Mouse (Mus musculus) heart, postnatal 0 days (tissue): ENCODE measurements at regions not wholly inside any gene's neighbourhood (a gene's known extent, or its start where the extent isn't known, plus 50 kb on each side); places are given as distances from the start of the nearest gene placed in this dataset.

ENCODE experiments used
- ATAC-seq: fragments of 200-750 bp; cut with Nextera tagmentation; 2 replicates; pipeline ENCODE4 v1.8.0; 2017; ENCODE audit warnings: low read depth, moderate number of reproducible peaks, moderate library complexity; ENCODE audit not compliant: insufficient read depth
- DNase-seq: peaks from one replicate; pipeline ENCODE4 v3.0.0-alpha.2; 2016; ENCODE audit warnings: low spot score
- H3K27ac ChIP-seq: fragments of 300-500 bp; sonication (generic); 2 replicates; pipeline ENCODE4 v1.5.1; 2014; ENCODE audit warnings: low read depth, mild to moderate bottlenecking
- H3K27me3 ChIP-seq: fragments of 300-500 bp; sonication (generic); 2 replicates; pipeline ENCODE4 v1.6.1; 2014; ENCODE audit warnings: low read length, mixed read lengths; ENCODE audit not compliant: control insufficient read depth, insufficient read depth
- H3K36me3 ChIP-seq: fragments of 300-500 bp; sonication (generic); replicated peaks from 2 replicates; pipeline ENCODE4 v1.6.1; 2014; ENCODE audit warnings: low read length, mixed read lengths; ENCODE audit not compliant: control insufficient read depth, insufficient read depth
- H3K4me1 ChIP-seq: fragments of 300-500 bp; sonication (generic); 2 replicates; pipeline ENCODE4 v1.6.1; 2014; ENCODE audit warnings: antibody characterized with exemption; ENCODE audit not compliant: control insufficient read depth, insufficient read depth
- H3K4me2 ChIP-seq: fragments of 300-500 bp; sonication (generic); 2 replicates; pipeline ENCODE4 v1.6.1; 2014; ENCODE audit warnings: low read depth, mild to moderate bottlenecking, low read length, moderate library complexity
- H3K4me3 ChIP-seq: fragments of 300-500 bp; sonication (generic); 2 replicates; pipeline ENCODE4 v1.5.1; 2014; ENCODE audit warnings: low read depth, low read length
- H3K9ac ChIP-seq: fragments of 300-500 bp; sonication (generic); replicated peaks from 2 replicates; pipeline ENCODE4 v1.6.1; 2014; ENCODE audit warnings: low read depth, low read length, mixed read lengths
- H3K9me3 ChIP-seq: fragments of 300-500 bp; sonication (generic); replicated peaks from 2 replicates; pipeline ENCODE4 v1.6.1; 2016; ENCODE audit warnings: low read length; ENCODE audit not compliant: control insufficient read depth
- CTCF ChIP-seq: IDR thresholded peaks from 2 replicates; pipeline ENCODE4 v1.5.1; 2016; ENCODE audit warnings: antibody characterized with exemption, control low read depth, low read depth
- EP300 ChIP-seq: IDR thresholded peaks from 2 replicates; pipeline ENCODE4 v1.6.1; 2016; ENCODE audit warnings: antibody characterized with exemption, low read depth
- WGBS: fragments of 180-500 bp; shearing (Covaris S2); extraction: QIAGEN DNeasy Blood & Tissue Kit; methylation state at CpG from one replicate; pipeline ENCODE4 v1.1.7; 2014; 5-methylcytosine and 5-hydroxymethylcytosine counted together

DNA sequence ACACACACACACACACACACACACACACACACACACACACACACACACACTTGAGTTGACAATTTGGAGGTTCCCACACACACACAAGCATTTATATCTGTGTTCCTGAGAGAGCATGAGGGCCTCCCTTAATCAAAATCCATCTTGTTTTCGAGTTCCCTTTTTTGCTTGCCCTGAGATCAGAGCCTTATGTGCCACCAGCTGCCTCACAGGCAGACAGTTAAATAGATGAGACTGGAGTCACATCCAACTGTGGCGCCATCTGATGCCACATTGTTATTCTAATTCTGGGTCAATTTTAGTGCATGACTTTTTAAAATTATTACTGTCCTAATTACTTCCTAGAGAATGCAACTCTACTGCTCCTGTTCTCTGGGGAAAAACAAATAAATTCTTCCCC is 91.2 kb upstream of the Syndig1 start:
- WGBS = 65% methylated on average over 2 of the region's 2 CpGs

DNA sequence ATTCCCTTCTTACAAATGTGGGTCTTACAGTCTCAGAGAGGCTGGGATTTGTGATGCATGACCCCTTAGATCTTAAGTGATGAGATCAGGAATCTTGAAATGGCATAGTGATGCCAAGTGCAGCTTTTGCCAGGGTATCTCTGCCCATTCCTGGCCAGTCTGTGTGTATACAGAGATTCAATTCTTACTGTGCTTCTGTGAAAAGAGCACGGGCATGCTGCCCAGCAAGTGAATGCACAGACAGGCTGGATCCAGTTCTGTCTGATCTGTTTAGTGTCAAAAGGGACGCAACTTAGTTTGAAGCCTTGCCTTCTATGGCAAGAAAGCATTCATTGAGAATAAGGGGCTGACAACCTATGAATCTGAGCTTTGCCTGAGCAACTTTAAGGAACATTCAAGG is 89.1 kb upstream of the Syndig1 start:
- Histone ChIP-seq H3K9ac (no peak overlapping the region), H3K4me1 (no peaks in the 10 kb centered on the region), H3K4me2 (no peak overlapping the region), H3K4me3 (no peak overlapping the region), H3K9me3 (no peaks in the 10 kb centered on the region), H3K36me3 (no peaks in the 10 kb centered on the region), H3K27ac (no peak overlapping the region), H3K27me3 (no peaks in the 10 kb centered on the region)
- ATAC-seq = no peak
- DNase-seq = no peak
- TF ChIP-seq EP300 (no peak), CTCF (no peak)
- WGBS = 58% methylated on average over 2 of the region's 2 CpGs

More for the DNA sequence above, 91.2 kb upstream of the Syndig1 start:
- H3K4me3 ChIP-seq = no peak overlapping the region
- no peak overlapping the region for H3K4me2 ChIP-seq
- H3K4me1 ChIP-seq = no peaks in the 10 kb centered on the region
- no peak for ATAC-seq
- H3K9ac ChIP-seq = no peak overlapping the region
- no peaks in the 10 kb centered on the region for H3K9me3 ChIP-seq
- H3K27ac ChIP-seq = no peak overlapping the region
- TF ChIP-seq CTCF (no peak), EP300 (no peak)
- H3K27me3 ChIP-seq = no peaks in the 10 kb centered on the region
- no peak for DNase-seq
- no peaks in the 10 kb centered on the region for H3K36me3 ChIP-seq

DNA sequence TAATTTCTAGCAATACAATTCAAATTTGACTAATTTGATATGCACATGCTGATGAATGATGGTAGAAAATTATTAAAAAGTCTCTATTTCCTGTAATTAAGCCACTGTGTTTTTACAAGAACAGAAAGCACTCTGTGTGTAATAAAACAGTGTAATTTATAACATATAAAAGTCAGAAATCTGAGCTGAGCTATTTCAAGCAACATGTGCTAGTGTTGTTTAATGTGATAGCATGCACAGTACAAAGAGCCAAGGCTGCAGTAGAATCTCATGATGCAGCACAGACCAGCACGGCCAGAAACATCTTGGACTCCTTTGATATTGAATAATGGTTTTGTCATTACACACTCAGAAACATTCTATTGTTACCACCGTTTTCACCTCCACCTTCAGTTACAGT is 86.3 kb upstream of the Syndig1 start:
- WGBS = 76% methylated on average over 2 of the region's 2 CpGs
- no peaks in the 10 kb centered on the region for H3K9me3 ChIP-seq
- no peaks in the 10 kb centered on the region for H3K4me1 ChIP-seq
- H3K9ac ChIP-seq = no peak overlapping the region
- H3K36me3 ChIP-seq = no peaks in the 10 kb centered on the region
- TF ChIP-seq EP300 = no peak
- TF ChIP-seq CTCF = no peak
- H3K4me2 ChIP-seq = no peak overlapping the region
- H3K27me3 ChIP-seq = no peaks in the 10 kb centered on the region
- H3K4me3 ChIP-seq = no peak overlapping the region
- ATAC-seq (no peak), DNase-seq (no peak)
- no peak overlapping the region for H3K27ac ChIP-seq

DNA sequence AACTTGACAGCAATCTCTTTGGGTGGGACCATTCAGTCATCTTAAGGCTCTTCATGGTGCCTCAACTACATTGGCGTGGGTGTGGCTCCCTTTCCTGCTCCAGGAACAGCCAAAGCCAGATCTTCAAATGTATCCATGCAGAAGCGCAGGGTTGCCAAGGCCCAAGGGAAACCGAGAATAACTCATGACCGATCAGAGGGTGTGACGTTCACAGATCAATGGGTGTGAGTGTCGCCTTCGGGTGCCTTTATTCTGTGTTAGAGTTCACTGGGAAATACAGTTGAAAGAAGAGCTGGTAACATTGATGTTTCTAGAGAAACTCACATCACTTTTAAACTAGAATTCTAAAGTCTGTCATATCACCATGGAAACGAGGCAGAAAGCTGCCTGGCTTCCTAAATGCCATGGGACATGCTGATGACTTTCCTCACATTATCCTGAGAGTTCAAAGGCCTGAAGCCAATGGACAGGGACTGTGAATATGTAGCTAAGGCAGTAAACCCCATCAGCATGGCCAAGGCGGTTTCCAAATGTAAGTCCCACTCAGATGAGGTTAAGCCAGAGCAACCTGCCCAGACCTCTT is 80.7 kb upstream of the Syndig1 start:
- H3K4me1 ChIP-seq = no peaks in the 10 kb centered on the region
- no peak for TF ChIP-seq EP300
- no peak for TF ChIP-seq CTCF
- H3K27me3 ChIP-seq = no peaks in the 10 kb centered on the region
- 71% methylated on average over 9 of the region's 9 CpGs for WGBS
- no peaks in the 10 kb centered on the region for H3K9me3 ChIP-seq
- no peak overlapping the region for H3K9ac ChIP-seq
- no peaks in the 10 kb centered on the region for H3K36me3 ChIP-seq
- ATAC-seq (no peak), DNase-seq (no peak)
- no peak overlapping the region for H3K27ac ChIP-seq
- no peak overlapping the region for H3K4me2 ChIP-seq
- no peak overlapping the region for H3K4me3 ChIP-seq

DNA sequence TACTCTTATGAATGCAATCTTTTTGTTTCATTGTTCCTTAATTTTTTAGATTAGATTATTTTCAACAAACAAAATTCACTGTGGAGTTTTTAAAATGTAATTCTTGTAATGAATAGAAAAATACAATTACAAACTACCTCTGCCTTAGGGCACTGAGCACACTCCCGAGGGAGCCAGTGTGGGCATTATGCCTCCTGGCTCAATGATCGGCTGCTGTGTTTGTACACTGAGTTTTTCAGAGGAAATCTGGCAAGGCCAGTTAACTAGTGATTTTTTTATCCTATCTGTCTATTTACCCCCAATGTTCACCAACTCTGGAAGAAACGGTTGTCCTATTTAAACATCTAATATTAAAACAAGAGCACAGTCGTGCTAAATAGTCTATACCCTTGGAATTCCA is 69.9 kb upstream of the Syndig1 start:
- no peak overlapping the region for H3K9ac ChIP-seq
- no peak for DNase-seq
- no peaks in the 10 kb centered on the region for H3K4me1 ChIP-seq
- H3K36me3 ChIP-seq = no peaks in the 10 kb centered on the region
- H3K27ac ChIP-seq = no peak overlapping the region
- 65% methylated on average over 4 of the region's 4 CpGs for WGBS
- no peak overlapping the region for H3K4me3 ChIP-seq
- ATAC-seq = no peak
- TF ChIP-seq CTCF (no peak), EP300 (no peak)
- no peak overlapping the region for H3K4me2 ChIP-seq
- H3K27me3 ChIP-seq = no peaks in the 10 kb centered on the region
- no peaks in the 10 kb centered on the region for H3K9me3 ChIP-seq

DNA sequence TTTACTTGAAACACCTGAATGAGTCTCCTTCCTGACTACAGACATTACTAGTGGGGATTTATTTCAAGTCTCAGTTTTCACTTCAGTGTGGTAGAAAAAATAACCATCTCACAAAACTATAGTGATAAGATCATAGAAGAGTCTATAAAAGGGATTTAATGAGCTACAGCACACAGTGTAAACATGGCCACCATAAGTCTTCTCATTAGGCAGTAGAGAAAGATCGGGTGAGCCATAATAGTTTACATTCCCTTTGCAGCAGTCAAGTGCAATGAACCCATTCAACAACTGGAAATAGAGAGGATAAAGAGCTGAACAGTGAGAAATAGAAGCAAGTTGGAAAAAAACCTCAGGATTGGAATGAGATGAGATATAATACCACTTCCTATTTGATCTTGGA is 65.1 kb upstream of the Syndig1 start:
- no peak overlapping the region for H3K9ac ChIP-seq
- ATAC-seq = no peak

More for the DNA sequence above, 65.1 kb upstream of the Syndig1 start:
- no peaks in the 10 kb centered on the region for H3K9me3 ChIP-seq
- H3K4me1 ChIP-seq = no peaks in the 10 kb centered on the region
- H3K36me3 ChIP-seq = no peaks in the 10 kb centered on the region
- no peak overlapping the region for H3K4me3 ChIP-seq
- no peak for DNase-seq
- no peak overlapping the region for H3K27ac ChIP-seq
- H3K27me3 ChIP-seq = no peaks in the 10 kb centered on the region
- H3K4me2 ChIP-seq = no peak overlapping the region
- TF ChIP-seq EP300 (no peak), CTCF (no peak)
- WGBS = 81% methylated on average over 1 of the region's 1 CpGs
